Mouse (Mus musculus) erythroblast, adult 5-6 weeks (primary cell): ENCODE data around the gene Ppp1r18. TPM values are rescaled to one million over a fixed set of nuclear protein-coding genes. Genes with fewer than 3 reads are reported as not detected.

Experiments
- ATAC-seq: replicated peaks from 2 replicates; pipeline ENCODE4 v1.8.0; 2016; ENCODE audit warnings: moderate number of reproducible peaks, mild to moderate bottlenecking, moderate TSS enrichment, inconsistent platforms; ENCODE audit not compliant: poor library complexity, low FRiP score, severe bottlenecking
- total RNA-seq, 2 experiments: library from RNA; stranded (forward) in 1 of 2; stranded (reverse) in 1 of 2; fragments of 150-400 nt in 1 of 2; fragments of 200-764, 138-1000 nt in 1 of 2; gene quantifications; 2 replicates each; pipeline versions ENCODE4 v1.2.3 to v1.2.4; 2015 to 2017; ENCODE audit warnings: low replicate concordance in 2 of 2

Gene Ppp1r18
- total RNA-seq, 2 experiments from 2014 or later, result 13.4 to 22.5 TPM

GRCm38 (mm10) chr17:35922566-35922965 lies 57.2 kb downstream of the Ppp1r18 start:
- no peak for ATAC-seq

GRCm38 (mm10) chr17:35923281-35923680 lies 57.9 kb downstream of the Ppp1r18 start:
- no peak for ATAC-seq

Other genes with a start within 250 kb of the Ppp1r18 start
- gene Gm9573, start 239.0 kb upstream of the Ppp1r18 start, total RNA-seq (2015; ENCODE audit: low replicate concordance), result not detected in 2 replicates
- not detected in 2 replicates for gene Gm9573, start 239.0 kb upstream of the Ppp1r18 start, total RNA-seq (2017; ENCODE audit: low replicate concordance)
- not detected in 2 replicates for gene Mucl3, start 221.9 kb upstream of the Ppp1r18 start, total RNA-seq (2015; ENCODE audit: low replicate concordance)
- gene Mucl3, start 221.9 kb upstream of the Ppp1r18 start, total RNA-seq (2017; ENCODE audit: low replicate concordance), result 0.17 TPM in 1 of 2 replicates, not detected in the other
- 1.9 and 2.9 TPM in 2 replicates for gene Vars2, start 198.0 kb upstream of the Ppp1r18 start, total RNA-seq (2015; ENCODE audit: low replicate concordance)
- gene Vars2, start 198.0 kb upstream of the Ppp1r18 start, total RNA-seq (2017; ENCODE audit: low replicate concordance), result 2.1 and 11.0 TPM in 2 replicates
- 3.3 and 5.6 TPM in 2 replicates for gene Gtf2h4, start 191.9 kb upstream of the Ppp1r18 start, total RNA-seq (2015; ENCODE audit: low replicate concordance)
- 2.6 and 9.8 TPM in 2 replicates for gene Gtf2h4, start 191.9 kb upstream of the Ppp1r18 start, total RNA-seq (2017; ENCODE audit: low replicate concordance)
- gene Ddr1, start 161.0 kb upstream of the Ppp1r18 start, total RNA-seq (2015; ENCODE audit: low replicate concordance), result 0.21 TPM in 1 of 2 replicates, not detected in the other
- gene Ddr1, start 161.0 kb upstream of the Ppp1r18 start, total RNA-seq (2017; ENCODE audit: low replicate concordance), result not detected in 2 replicates
- gene Ier3, start 43.9 kb upstream of the Ppp1r18 start, total RNA-seq (2015; ENCODE audit: low replicate concordance), result 7.5 and 11.9 TPM in 2 replicates
- gene Ier3, start 43.9 kb upstream of the Ppp1r18 start, total RNA-seq (2017; ENCODE audit: low replicate concordance), result 2.1 and 8.0 TPM in 2 replicates
- gene Flot1, start 42.4 kb upstream of the Ppp1r18 start, total RNA-seq (2015; ENCODE audit: low replicate concordance), result 20.9 and 37.8 TPM in 2 replicates
- gene Flot1, start 42.4 kb upstream of the Ppp1r18 start, total RNA-seq (2017; ENCODE audit: low replicate concordance), result 26.1 and 57.7 TPM in 2 replicates
- gene Tubb5, start 27.3 kb upstream of the Ppp1r18 start, total RNA-seq (2015; ENCODE audit: low replicate concordance), result 243 and 249 TPM in 2 replicates
- gene Tubb5, start 27.3 kb upstream of the Ppp1r18 start, total RNA-seq (2017; ENCODE audit: low replicate concordance), result 216 and 335 TPM in 2 replicates
- 20.4 and 30.9 TPM in 2 replicates for gene Mdc1, start 24.1 kb upstream of the Ppp1r18 start, total RNA-seq (2015; ENCODE audit: low replicate concordance)
- gene Mdc1, start 24.1 kb upstream of the Ppp1r18 start, total RNA-seq (2017; ENCODE audit: low replicate concordance), result 12.4 and 16.4 TPM in 2 replicates
- 12.9 and 15.0 TPM in 2 replicates for gene Nrm, start 4.3 kb upstream of the Ppp1r18 start, total RNA-seq (2015; ENCODE audit: low replicate concordance)
- gene Nrm, start 4.3 kb upstream of the Ppp1r18 start, total RNA-seq (2017; ENCODE audit: low replicate concordance), result 3.2 and 20.0 TPM in 2 replicates
- gene Dhx16, start 14.2 kb downstream of the Ppp1r18 start, total RNA-seq (2015; ENCODE audit: low replicate concordance), result 38.6 and 56.0 TPM in 2 replicates
- 30.8 and 38.9 TPM in 2 replicates for gene Dhx16, start 14.2 kb downstream of the Ppp1r18 start, total RNA-seq (2017; ENCODE audit: low replicate concordance)
- 17.1 and 21.5 TPM in 2 replicates for gene 2310061I04Rik, start 31.8 kb downstream of the Ppp1r18 start, total RNA-seq (2015; ENCODE audit: low replicate concordance)
- 3.9 TPM in 1 of 2 replicates, not detected in the other for gene 2310061I04Rik, start 31.8 kb downstream of the Ppp1r18 start, total RNA-seq (2017; ENCODE audit: low replicate concordance)
- 2.3 TPM in 1 of 2 replicates, not detected in the other for gene Atat1, start 44.5 kb downstream of the Ppp1r18 start, total RNA-seq (2015; ENCODE audit: low replicate concordance)
- 0.56 and 7.1 TPM in 2 replicates for gene Atat1, start 44.5 kb downstream of the Ppp1r18 start, total RNA-seq (2017; ENCODE audit: low replicate concordance)
- 7.7 and 32.6 TPM in 2 replicates for gene Mrps18b, start 50.8 kb downstream of the Ppp1r18 start, total RNA-seq (2015; ENCODE audit: low replicate concordance)
- 7.4 and 18.9 TPM in 2 replicates for gene Mrps18b, start 50.8 kb downstream of the Ppp1r18 start, total RNA-seq (2017; ENCODE audit: low replicate concordance)
- gene Ppp1r10, start 50.8 kb downstream of the Ppp1r18 start, total RNA-seq (2015; ENCODE audit: low replicate concordance), result 91.1 and 91.3 TPM in 2 replicates
- gene Ppp1r10, start 50.8 kb downstream of the Ppp1r18 start, total RNA-seq (2017; ENCODE audit: low replicate concordance), result 84.8 and 104 TPM in 2 replicates
- 13.0 and 13.6 TPM in 2 replicates for gene Abcf1, start 104.2 kb downstream of the Ppp1r18 start, total RNA-seq (2015; ENCODE audit: low replicate concordance)
- 33.9 and 71.4 TPM in 2 replicates for gene Abcf1, start 104.2 kb downstream of the Ppp1r18 start, total RNA-seq (2017; ENCODE audit: low replicate concordance)
- gene Gnl1, start 114.3 kb downstream of the Ppp1r18 start, total RNA-seq (2015; ENCODE audit: low replicate concordance), result 1.5 and 3.3 TPM in 2 replicates
- 2.0 and 4.3 TPM in 2 replicates for gene Gnl1, start 114.3 kb downstream of the Ppp1r18 start, total RNA-seq (2017; ENCODE audit: low replicate concordance)
- gene Prr3, start 114.6 kb downstream of the Ppp1r18 start, total RNA-seq (2015; ENCODE audit: low replicate concordance), result 2.3 TPM in 1 of 2 replicates, not detected in the other
- 3.0 and 5.4 TPM in 2 replicates for gene Prr3, start 114.6 kb downstream of the Ppp1r18 start, total RNA-seq (2017; ENCODE audit: low replicate concordance)
- gene H2-T24, start 155.0 kb downstream of the Ppp1r18 start, total RNA-seq (2015; ENCODE audit: low replicate concordance), result 161 and 177 TPM in 2 replicates
- gene H2-T24, start 155.0 kb downstream of the Ppp1r18 start, total RNA-seq (2017; ENCODE audit: low replicate concordance), result 587 and 609 TPM in 2 replicates
- 249 and 264 TPM in 2 replicates for gene H2-T23, start 167.3 kb downstream of the Ppp1r18 start, total RNA-seq (2015; ENCODE audit: low replicate concordance)
- 271 and 275 TPM in 2 replicates for gene H2-T23, start 167.3 kb downstream of the Ppp1r18 start, total RNA-seq (2017; ENCODE audit: low replicate concordance)
- gene H2-T22, start 177.2 kb downstream of the Ppp1r18 start, total RNA-seq (2015; ENCODE audit: low replicate concordance), result 10.4 and 21.5 TPM in 2 replicates
- gene H2-T22, start 177.2 kb downstream of the Ppp1r18 start, total RNA-seq (2017; ENCODE audit: low replicate concordance), result 12.8 and 20.4 TPM in 2 replicates
- not detected in 2 replicates for gene Gm6034, start 177.4 kb downstream of the Ppp1r18 start, total RNA-seq (2015; ENCODE audit: low replicate concordance)
- gene Gm6034, start 177.4 kb downstream of the Ppp1r18 start, total RNA-seq (2017; ENCODE audit: low replicate concordance), result not detected in 2 replicates
- not detected in 2 replicates for gene Gm11127, start 192.8 kb downstream of the Ppp1r18 start, total RNA-seq (2015; ENCODE audit: low replicate concordance)
- gene Gm11127, start 192.8 kb downstream of the Ppp1r18 start, total RNA-seq (2017; ENCODE audit: low replicate concordance), result not detected in 2 replicates